Mouse (Mus musculus): ENCODE results near the gene Gm3298. TPM values are rescaled to one million over a fixed set of nuclear protein-coding genes. Genes with fewer than 3 reads are reported as not detected.
"Not testable (repeated sequence)": the region's sequence is repeated elsewhere in the genome, so short reads cannot be mapped to it uniquely, and the experiment has no call there.

The Gm3298 gene
- total RNA-seq (2021): not detected
- long read RNA-seq: 0 reads

- DNase-seq (ENCODE audit: low spot score in 2 of 2): not testable (repeated sequence)
Measured at GRCm38 (mm10) chr14:5015591-5015990, at the start of gene Gm3298. Gene Gm3298, plus strand, starts transcription at chr14:5015891.

GRCm38 (mm10) chr14:4983635-4984034 is 32.1 kb upstream of the Gm3298 start, which contains the start of gene Gm8297:
Gene Gm8297, plus strand, starts transcription at chr14:4983935.
- not testable (repeated sequence) for DNase-seq (ENCODE audit: low spot score in 2 of 2)

- not testable (repeated sequence) for DNase-seq (ENCODE audit: low spot score in 2 of 2)
Measured at GRCm38 (mm10) chr14:5050329-5050728, 34.6 kb downstream of the Gm3298 start, which contains the start of gene 4930555G01Rik. Gene 4930555G01Rik, plus strand, starts transcription at chr14:5050629.

Other genes with a start within 250 kb of the Gm3298 start
- not detected for gene Gm9602, start 239.6 kb upstream of the Gm3298 start, total RNA-seq (2021)
- gene Gm3269, start 177.8 kb upstream of the Gm3298 start, total RNA-seq (2021): not detected
- 10 to 100 TPM; 12.2 to 16.1 TPM for gene Gm3264, start 160.3 kb upstream of the Gm3298 start, total RNA-seq (2021)
- not detected for gene Gm3278, start 123.5 kb upstream of the Gm3298 start, total RNA-seq (2021)
- not detected for gene Gm8297, start 32.0 kb upstream of the Gm3298 start, total RNA-seq (2021)
- not detected for gene 4930555G01Rik, start 34.7 kb downstream of the Gm3298 start, total RNA-seq (2021)
- 1 to 10 TPM; 4.8 to 5.2 TPM for gene Gm8281, start 55.1 kb downstream of the Gm3298 start, total RNA-seq (2021)
- not detected for gene Gm8279, start 115.6 kb downstream of the Gm3298 start, total RNA-seq (2021)
- not detected for gene Gm3317, start 148.6 kb downstream of the Gm3298 start, total RNA-seq (2021)
- not detected for gene Gm8271, start 169.9 kb downstream of the Gm3298 start, total RNA-seq (2021)
- not detected for gene Gm3526, start 244.7 kb downstream of the Gm3298 start, total RNA-seq (2021)